Mouse (Mus musculus) brain, adult 2 months (tissue): ENCODE data around the gene Isg20l2.

Source experiments
- DNase-seq: peaks from one replicate; pipeline ENCODE4 v3.0.0; 2011; ENCODE audit warnings: low read depth, low spot score

Gene Isg20l2

GRCm38 (mm10) chr3:87974381-87974987, 44.4 kb downstream of the Isg20l2 start:
- DNase-seq: no peak

DNA sequence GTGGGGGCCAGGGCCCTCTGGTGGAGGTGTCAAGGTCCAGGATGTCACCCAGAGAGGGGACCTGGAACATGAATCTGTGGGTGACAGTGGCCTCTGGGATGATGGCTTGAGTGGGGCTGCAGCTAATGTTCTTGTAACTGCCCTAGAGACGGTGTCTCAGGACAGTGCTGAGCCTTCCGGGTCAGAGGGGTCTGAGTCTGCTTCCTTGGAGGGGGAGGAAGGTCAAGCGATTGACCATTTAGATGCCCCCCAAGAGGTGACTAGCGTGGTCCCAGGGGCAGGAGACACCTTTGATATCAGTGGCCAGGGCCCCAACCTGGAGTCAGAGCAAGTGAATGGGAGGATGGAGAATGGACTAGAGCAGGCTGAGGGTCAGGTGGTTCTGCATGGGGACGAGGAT, 49.4 kb downstream of the Isg20l2 start:
- DNase-seq: no peak

DNA sequence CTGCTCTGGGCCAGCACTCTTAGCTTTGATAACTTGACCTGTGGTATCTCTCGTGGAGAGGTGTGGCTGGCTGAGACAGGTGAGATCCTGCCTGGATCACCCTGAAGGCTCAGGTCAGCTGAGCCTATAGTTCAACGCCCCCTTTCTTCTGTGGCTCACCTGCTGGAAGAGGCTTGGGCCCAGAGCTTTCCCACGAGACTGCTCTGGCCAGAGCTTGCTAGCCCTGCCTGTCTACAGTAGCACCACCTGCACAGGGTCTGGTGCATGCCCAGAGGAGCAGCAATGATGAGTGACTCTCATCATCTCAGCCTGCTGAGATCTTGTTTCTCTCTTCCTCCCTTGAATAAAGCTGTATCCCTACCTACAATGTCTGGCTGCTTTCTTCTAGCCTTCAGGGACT, 50.0 kb downstream of the Isg20l2 start:
- DNase-seq: no peak

DNA sequence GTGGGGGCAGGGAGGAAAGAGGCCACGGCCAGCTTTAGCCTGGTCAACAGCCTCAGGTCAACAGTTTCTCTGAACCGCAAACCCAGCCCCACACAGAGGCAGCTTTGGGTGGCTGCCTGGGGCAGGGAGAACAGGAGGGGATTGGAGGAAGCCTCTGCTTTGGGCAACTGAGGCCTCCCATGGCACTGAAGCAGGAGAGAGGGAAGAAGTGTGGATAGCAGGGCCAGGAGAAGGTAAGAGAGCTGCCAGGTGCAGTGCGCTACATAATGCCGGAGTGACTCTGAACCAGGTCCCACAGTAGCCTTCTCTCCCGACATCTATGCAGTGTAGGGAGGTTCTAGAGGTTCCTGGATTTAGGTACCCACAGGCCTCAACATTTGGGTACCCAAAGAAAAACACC, 50.6 kb downstream of the Isg20l2 start:
- no peak for DNase-seq

GRCm38 (mm10) chr3:87981214-87981760, 51.2 kb downstream of the Isg20l2 start:
- no peak for DNase-seq

- DNase-seq: no peak
Observed at GRCm38 (mm10) chr3:87981894-87982835, 52.1 kb downstream of the Isg20l2 start.

DNA sequence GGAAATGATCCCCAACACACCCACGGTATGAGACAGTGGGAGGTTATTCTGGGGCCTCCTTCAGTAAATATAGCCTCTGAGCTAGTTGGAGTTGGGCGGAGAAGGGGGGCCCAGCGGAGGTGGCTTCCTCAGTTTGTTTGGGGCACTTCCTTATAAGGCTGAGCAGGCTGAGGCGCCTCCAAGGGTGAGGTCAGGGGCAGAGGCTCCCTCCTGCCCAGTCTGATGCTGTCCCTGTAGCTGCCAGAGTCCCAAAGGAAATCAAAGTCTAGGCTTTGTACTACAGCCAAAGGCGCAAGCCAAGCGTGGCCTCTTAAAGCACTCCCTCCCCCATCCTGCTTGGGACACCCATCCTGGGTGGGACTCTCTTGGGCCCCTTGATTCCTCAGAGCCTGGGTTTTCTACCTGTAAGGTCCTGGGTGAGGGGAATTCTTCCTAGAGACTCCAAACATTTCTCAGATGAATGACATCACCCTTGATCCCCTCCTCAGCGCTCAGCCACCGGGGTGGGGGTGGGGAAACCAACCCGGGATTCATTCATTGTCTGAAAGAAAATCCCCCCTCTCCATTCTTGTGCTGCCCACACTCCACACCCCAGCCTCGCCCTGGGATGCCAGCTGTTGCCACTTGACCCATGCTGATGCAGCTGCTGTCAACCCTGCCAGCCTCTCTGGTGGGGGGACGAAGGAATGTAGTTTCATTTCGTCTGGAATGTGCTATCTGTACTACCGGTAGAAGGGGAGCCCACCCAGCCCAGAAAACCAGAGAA, 52.9 kb downstream of the Isg20l2 start:
- no peak for DNase-seq

GRCm38 (mm10) chr3:87983627-87984026, 53.5 kb downstream of the Isg20l2 start:
- no peak for DNase-seq

DNA sequence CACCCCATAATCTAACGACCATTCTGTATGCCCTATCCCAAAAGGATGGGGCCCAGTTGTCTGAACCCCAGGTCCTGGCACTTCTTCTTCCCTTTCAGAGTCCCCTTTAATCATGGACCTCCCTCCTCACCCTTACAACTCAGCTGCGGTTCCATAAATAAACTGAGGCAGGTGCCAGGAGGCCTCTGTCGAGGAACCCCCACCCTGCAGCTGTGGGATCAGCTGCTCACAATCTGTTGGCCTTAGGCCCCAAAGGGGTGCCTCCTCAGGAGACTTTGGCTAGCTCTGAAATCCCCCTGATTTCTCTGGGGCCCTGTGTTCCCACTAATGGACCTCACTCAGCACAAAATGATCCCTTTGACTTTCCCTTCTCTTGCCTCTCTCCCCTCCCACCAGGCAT, 54.0 kb downstream of the Isg20l2 start:
- DNase-seq: no peak

DNA sequence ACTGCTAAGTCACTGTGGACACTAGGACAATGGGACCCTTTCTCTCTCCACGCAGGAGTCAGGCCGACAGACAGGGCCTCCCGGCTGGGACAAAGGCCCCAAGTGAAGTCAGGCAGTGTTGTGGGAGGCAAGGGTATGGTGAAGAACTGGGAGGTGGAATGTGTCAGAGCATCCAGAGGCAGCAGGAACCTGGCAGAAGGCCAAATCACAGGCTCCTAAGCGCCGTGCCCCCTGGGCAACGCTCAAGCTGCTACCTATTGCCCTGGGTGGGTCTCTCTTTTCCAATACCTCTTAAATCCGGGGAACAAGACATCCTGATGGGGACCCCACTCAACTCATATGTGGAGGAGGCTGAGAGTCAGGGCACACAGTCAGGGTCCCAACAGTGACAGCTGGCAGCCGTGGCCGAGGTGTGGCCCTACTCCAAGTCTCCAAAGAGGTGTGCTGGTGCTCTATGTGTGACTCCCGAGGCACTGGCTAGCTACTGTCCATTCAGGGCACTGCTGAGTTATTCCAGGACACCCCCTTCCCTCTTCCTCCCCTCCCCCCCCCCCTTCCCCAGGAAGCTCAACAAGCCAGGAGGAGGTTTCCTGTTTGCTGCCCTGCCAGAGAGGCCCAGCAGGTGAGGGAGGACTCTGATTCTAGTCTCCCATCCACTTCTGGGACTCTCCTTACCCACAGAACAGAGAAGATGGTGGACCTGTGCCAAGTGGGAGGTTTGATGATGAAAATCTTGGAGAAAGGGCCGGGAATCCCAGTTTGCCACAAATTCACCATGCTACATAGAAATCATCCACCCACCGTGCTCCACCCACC, 55.6 kb downstream of the Isg20l2 start:
- no peak for DNase-seq

- peak; percentile 94 for DNase-seq
Observed at GRCm38 (mm10) chr3:87986868-87987267, 56.8 kb downstream of the Isg20l2 start.

DNA sequence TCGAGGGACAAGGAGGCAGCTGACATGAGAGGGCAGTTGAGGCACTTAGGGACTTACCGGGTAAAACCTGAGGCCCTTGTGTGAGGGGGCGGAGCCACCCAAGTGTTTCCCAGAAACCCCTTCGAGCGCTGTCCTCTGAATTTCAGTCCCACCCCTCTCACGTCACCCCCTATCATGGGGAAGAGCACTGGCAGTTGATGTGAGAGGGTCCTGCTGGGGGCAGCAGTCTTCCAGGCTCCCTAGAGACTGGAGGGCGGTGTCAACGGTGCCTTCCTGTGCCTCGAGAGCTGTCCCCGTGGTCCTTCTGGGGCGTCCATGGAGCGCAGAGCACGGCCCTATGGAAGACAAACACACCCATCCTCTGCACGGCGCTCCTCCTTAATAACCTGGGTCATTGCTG, 57.5 kb downstream of the Isg20l2 start:
- DNase-seq: no peak

DNA sequence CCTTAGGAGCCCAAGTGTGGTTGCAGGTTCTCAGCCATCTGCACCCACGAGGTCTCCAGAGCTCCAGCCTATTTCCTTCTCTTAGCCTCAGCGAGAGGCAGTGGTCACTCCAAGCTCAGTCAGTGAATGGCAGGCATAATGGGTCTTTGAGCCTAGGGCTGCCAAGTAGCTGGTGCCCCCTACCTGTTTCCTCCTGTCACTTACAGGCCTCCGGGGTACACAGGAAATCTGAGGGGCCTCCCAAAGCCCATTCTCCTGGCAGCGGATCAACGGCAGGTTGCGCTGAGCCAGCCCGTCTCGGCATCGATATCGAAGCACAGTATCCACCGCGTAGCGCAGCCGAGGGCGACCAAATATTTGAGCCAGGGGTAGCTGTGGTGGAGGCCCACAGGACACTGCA, 58.0 kb downstream of the Isg20l2 start:
- DNase-seq: no peak

GRCm38 (mm10) chr3:87989935-87990334, 59.8 kb downstream of the Isg20l2 start:
- DNase-seq: no peak
